Mouse (Mus musculus) cerebellum, adult 2 months (tissue): ENCODE data around the gene Dock9.

Experiments
- CTCF ChIP-seq: fragments of 200-500 bp; IDR thresholded peaks from 2 replicates; pipeline ENCODE4 v1.5.1; 2011; ENCODE audit warnings: low read depth, mild to moderate bottlenecking, control low read depth, low read length, moderate library complexity, borderline replicate concordance; ENCODE audit not compliant: insufficient read depth
- POLR2A ChIP-seq: fragments of 200-500 bp; IDR thresholded peaks from 2 replicates; pipeline ENCODE4 v1.6.1; 2011; ENCODE audit warnings: low read length, control low read depth, borderline replicate concordance; ENCODE audit not compliant: insufficient read depth

- TF ChIP-seq CTCF (no peak), POLR2A (no peak)
These were observed 143.1 kb downstream of the Dock9 start for GRCm38 (mm10) chr14:121654416-121654967.
